Mouse (Mus musculus): Measurements from ENCODE around the gene Crebrf. TPM values are rescaled to one million over a fixed set of nuclear protein-coding genes. Genes with fewer than 3 reads are reported as not detected.

Gene Crebrf
- total RNA-seq, 1 experiment from 2014 or later, result 45.1 TPM

GRCm38 (mm10) chr17:26790269-26791214, 75.1 kb downstream of the Crebrf start:
- no peak for ATAC-seq (replicated peaks in 1 of 2; ENCODE audit: insufficient read depth in 1 of 2, low FRiP score in 2 of 2, low TSS enrichment in 1 of 2, low read depth in 1 of 2, poor library complexity in 2 of 2, severe bottlenecking in 2 of 2)

GRCm38 (mm10) chr17:26791580-26791979, 76.1 kb downstream of the Crebrf start:
- ATAC-seq (replicated peaks in 1 of 2; ENCODE audit: insufficient read depth in 1 of 2, low FRiP score in 2 of 2, low TSS enrichment in 1 of 2, low read depth in 1 of 2, poor library complexity in 2 of 2, severe bottlenecking in 2 of 2), result no peak

- ATAC-seq (replicated peaks in 1 of 2; ENCODE audit: insufficient read depth in 1 of 2, low FRiP score in 2 of 2, low TSS enrichment in 1 of 2, low read depth in 1 of 2, poor library complexity in 2 of 2, severe bottlenecking in 2 of 2), result no peak
These were observed 76.6 kb downstream of the Crebrf start for GRCm38 (mm10) chr17:26792096-26792495.

GRCm38 (mm10) chr17:26793068-26793765, 77.8 kb downstream of the Crebrf start:
- no peak for ATAC-seq (replicated peaks in 1 of 2; ENCODE audit: insufficient read depth in 1 of 2, low FRiP score in 2 of 2, low TSS enrichment in 1 of 2, low read depth in 1 of 2, poor library complexity in 2 of 2, severe bottlenecking in 2 of 2)

GRCm38 (mm10) chr17:26794744-26795143, 79.3 kb downstream of the Crebrf start:
- peak; percentile 69 to 71; a peak in 2 of 4 replicates for ATAC-seq (replicated peaks in 1 of 2; ENCODE audit: insufficient read depth in 1 of 2, low FRiP score in 2 of 2, low TSS enrichment in 1 of 2, low read depth in 1 of 2, poor library complexity in 2 of 2, severe bottlenecking in 2 of 2)

GRCm38 (mm10) chr17:26795386-26795785, 79.9 kb downstream of the Crebrf start:
- ATAC-seq (replicated peaks in 1 of 2; ENCODE audit: insufficient read depth in 1 of 2, low FRiP score in 2 of 2, low TSS enrichment in 1 of 2, low read depth in 1 of 2, poor library complexity in 2 of 2, severe bottlenecking in 2 of 2), result no peak

GRCm38 (mm10) chr17:26797379-26798128, 82.1 kb downstream of the Crebrf start:
- no peak for ATAC-seq (replicated peaks in 1 of 2; ENCODE audit: insufficient read depth in 1 of 2, low FRiP score in 2 of 2, low TSS enrichment in 1 of 2, low read depth in 1 of 2, poor library complexity in 2 of 2, severe bottlenecking in 2 of 2)

- ATAC-seq (replicated peaks in 1 of 2; ENCODE audit: insufficient read depth in 1 of 2, low FRiP score in 2 of 2, low TSS enrichment in 1 of 2, low read depth in 1 of 2, poor library complexity in 2 of 2, severe bottlenecking in 2 of 2), result no peak
These were observed 87.4 kb downstream of the Crebrf start for GRCm38 (mm10) chr17:26802886-26803285.

- ATAC-seq (replicated peaks in 1 of 2; ENCODE audit: insufficient read depth in 1 of 2, low FRiP score in 2 of 2, low TSS enrichment in 1 of 2, low read depth in 1 of 2, poor library complexity in 2 of 2, severe bottlenecking in 2 of 2), result no peak
These were observed 97.2 kb downstream of the Crebrf start for GRCm38 (mm10) chr17:26812607-26813006.

- no peak for ATAC-seq (replicated peaks in 1 of 2; ENCODE audit: insufficient read depth in 1 of 2, low FRiP score in 2 of 2, low TSS enrichment in 1 of 2, low read depth in 1 of 2, poor library complexity in 2 of 2, severe bottlenecking in 2 of 2)
These were observed 98.0 kb downstream of the Crebrf start for GRCm38 (mm10) chr17:26813497-26813896.

GRCm38 (mm10) chr17:26816810-26817209, 101.4 kb downstream of the Crebrf start:
- peak in 1 of 2 experiments; percentile 36; a peak in 1 of 4 replicates for ATAC-seq (replicated peaks in 1 of 2; ENCODE audit: insufficient read depth in 1 of 2, low FRiP score in 2 of 2, low TSS enrichment in 1 of 2, low read depth in 1 of 2, poor library complexity in 2 of 2, severe bottlenecking in 2 of 2)

GRCm38 (mm10) chr17:26817776-26818175, 102.3 kb downstream of the Crebrf start:
- ATAC-seq (replicated peaks in 1 of 2; ENCODE audit: insufficient read depth in 1 of 2, low FRiP score in 2 of 2, low TSS enrichment in 1 of 2, low read depth in 1 of 2, poor library complexity in 2 of 2, severe bottlenecking in 2 of 2), result no peak

- no peak for ATAC-seq (replicated peaks in 1 of 2; ENCODE audit: insufficient read depth in 1 of 2, low FRiP score in 2 of 2, low TSS enrichment in 1 of 2, low read depth in 1 of 2, poor library complexity in 2 of 2, severe bottlenecking in 2 of 2)
These were observed 110.7 kb downstream of the Crebrf start for GRCm38 (mm10) chr17:26826131-26826530.

Other genes with a start within 250 kb of the Crebrf start
- 46.1 and 67.5 TPM in 2 replicates for gene Ergic1, start 154.2 kb upstream of the Crebrf start, total RNA-seq (2017)
- 140 and 247 TPM in 2 replicates for gene Dusp1, start 153.5 kb upstream of the Crebrf start, total RNA-seq (2017)
- gene Atp6v0e, start 52.4 kb upstream of the Crebrf start, total RNA-seq (2017), result 208 and 248 TPM in 2 replicates
- gene Bnip1, start 65.4 kb downstream of the Crebrf start, total RNA-seq (2017), result 27.1 and 54.0 TPM in 2 replicates
- not detected in 2 replicates for gene Nkx2-5, start 129.4 kb downstream of the Crebrf start, total RNA-seq (2017)
- gene Kifc5b, start 201.4 kb downstream of the Crebrf start, total RNA-seq (2017), result 4.9 and 16.0 TPM in 2 replicates
- 8.3 and 10.3 TPM in 2 replicates for gene Phf1, start 217.4 kb downstream of the Crebrf start, total RNA-seq (2017)
- gene Cuta, start 223.9 kb downstream of the Crebrf start, total RNA-seq (2017), result 40.2 and 52.0 TPM in 2 replicates
- 3.9 and 9.6 TPM in 2 replicates for gene Syngap1, start 225.6 kb downstream of the Crebrf start, total RNA-seq (2017)